Mouse (Mus musculus) heart, embryonic 11.5 days (tissue): ENCODE measurements around the gene Clstn1. TPM values are rescaled to one million over a fixed set of nuclear protein-coding genes. Genes with fewer than 3 reads are reported as not detected.

ENCODE experiments used
- ATAC-seq: fragments of 200-750 bp; cut with Nextera tagmentation; replicated peaks from 2 replicates; pipeline ENCODE4 v1.8.0; 2017; ENCODE audit warnings: moderate library complexity; ENCODE audit not compliant: insufficient number of reproducible peaks, low FRiP score, low TSS enrichment
- H3K27ac ChIP-seq: fragments of 300-500 bp; sonication (generic); 2 replicates; pipeline ENCODE4 v1.5.1; 2014; ENCODE audit warnings: mild to moderate bottlenecking, low read depth, low read length
- H3K27me3 ChIP-seq: fragments of 300-500 bp; sonication (generic); 2 replicates; pipeline ENCODE4 v1.6.1; 2014; ENCODE audit warnings: mild to moderate bottlenecking, low read length, mixed read lengths; ENCODE audit not compliant: control insufficient read depth, insufficient read depth
- H3K36me3 ChIP-seq: fragments of 300-500 bp; sonication (generic); 2 replicates; pipeline ENCODE4 v1.6.1; 2014; ENCODE audit warnings: mild to moderate bottlenecking, low read length, moderate library complexity, mixed read lengths; ENCODE audit not compliant: control insufficient read depth, insufficient read depth
- H3K4me1 ChIP-seq: fragments of 300-500 bp; sonication (generic); 2 replicates; pipeline ENCODE4 v1.6.1; 2014; ENCODE audit warnings: low read length; ENCODE audit not compliant: control insufficient read depth, insufficient read depth
- H3K4me2 ChIP-seq: fragments of 300-500 bp; sonication (generic); 2 replicates; pipeline ENCODE4 v1.6.1; 2014; ENCODE audit warnings: mild to moderate bottlenecking, moderate library complexity
- H3K4me3 ChIP-seq: fragments of 300-500 bp; sonication (generic); 2 replicates; pipeline ENCODE4 v1.5.1; 2014; ENCODE audit warnings: low read depth, low read length
- H3K9ac ChIP-seq: fragments of 300-500 bp; sonication (generic); 2 replicates; pipeline ENCODE4 v1.6.1; 2014; ENCODE audit warnings: mild to moderate bottlenecking, low read depth, low read length, moderate library complexity
- H3K9me3 ChIP-seq: fragments of 300-500 bp; sonication (generic); replicated peaks from 2 replicates; pipeline ENCODE4 v1.6.1; 2016; ENCODE audit warnings: low read length; ENCODE audit not compliant: control insufficient read depth
- WGBS: fragments of 180-500 bp; shearing (Covaris S2); extraction: QIAGEN DNeasy Blood & Tissue Kit; methylation state at CpG from one replicate; pipeline ENCODE4 v1.1.7; 2014; ENCODE audit not compliant: insufficient replicate concordance; 5-methylcytosine and 5-hydroxymethylcytosine counted together
- polyA plus RNA-seq: library from polyadenylated mRNA; unstranded; fragments of >200 nt; fragmentation: Nextera tagmentation; extraction: Ambion mirVana; gene quantifications from 2 replicates; pipeline ENCODE4 v1.2.1, GENCODE M21; 2014

Gene Clstn1
- polyA plus RNA-seq, 1 experiment from 2014 or later = 12.3 TPM

DNA sequence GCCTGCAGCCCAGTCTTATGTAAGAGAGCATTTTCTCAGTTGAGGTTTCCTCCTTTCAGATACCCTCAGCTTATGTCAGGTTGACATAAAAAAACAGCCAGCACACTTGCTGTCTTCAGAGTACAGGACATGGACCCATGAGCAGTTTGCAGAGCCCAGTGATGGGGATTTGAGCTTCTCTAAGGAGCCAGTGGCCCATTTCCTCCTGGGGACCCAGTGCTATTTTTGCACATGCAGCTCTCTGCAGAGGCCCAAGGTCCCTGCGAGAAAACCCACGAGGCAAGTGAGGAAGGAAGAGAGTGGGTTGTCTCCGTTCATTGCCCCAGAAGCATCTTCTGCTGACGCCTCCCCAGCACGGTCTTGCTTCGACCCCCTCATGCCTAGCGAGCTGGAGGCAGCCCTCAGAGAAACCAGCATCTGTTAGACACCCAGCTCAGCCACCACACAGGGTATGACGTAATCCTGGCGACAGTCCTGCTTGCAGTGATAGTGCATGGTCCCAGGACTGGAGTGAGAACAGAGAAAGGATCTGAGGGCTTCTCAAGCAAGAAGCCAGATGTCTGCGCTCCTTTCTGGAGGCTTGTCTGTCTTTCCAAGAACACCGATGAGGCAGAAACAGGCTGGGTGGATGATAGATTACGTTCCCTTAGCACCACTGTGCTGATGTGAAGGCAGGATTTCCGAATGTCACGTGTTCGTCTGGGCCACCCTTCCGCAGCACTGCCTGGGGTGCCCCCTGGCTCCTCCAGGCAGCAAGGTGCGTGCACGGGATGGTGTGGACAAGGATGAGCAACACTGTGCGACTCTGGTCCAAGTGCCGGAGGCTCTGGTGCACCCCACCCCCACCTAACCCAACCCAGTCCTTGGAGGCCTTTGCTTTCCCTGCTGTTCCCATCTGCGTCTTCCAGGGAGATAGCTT, 24.0 kb upstream of the Clstn1 start:
- H3K27me3 ChIP-seq = no peaks in the 10 kb centered on the region
- peaks cover 54% of the 10 kb centered on the region for H3K4me1 ChIP-seq
- no peak overlapping the region for H3K4me3 ChIP-seq
- peak; percentile 27; the same call in 1 of the 2 replicates for ATAC-seq
- 49% methylated on average over 21 of the region's 21 CpGs for WGBS
- H3K4me2 ChIP-seq = peak overlapping the region; percentile 41
- no peaks in the 10 kb centered on the region for H3K9me3 ChIP-seq
- no peak overlapping the region for H3K9ac ChIP-seq
- no peaks in the 10 kb centered on the region for H3K36me3 ChIP-seq
- H3K27ac ChIP-seq = peak overlapping the region; percentile 36

DNA sequence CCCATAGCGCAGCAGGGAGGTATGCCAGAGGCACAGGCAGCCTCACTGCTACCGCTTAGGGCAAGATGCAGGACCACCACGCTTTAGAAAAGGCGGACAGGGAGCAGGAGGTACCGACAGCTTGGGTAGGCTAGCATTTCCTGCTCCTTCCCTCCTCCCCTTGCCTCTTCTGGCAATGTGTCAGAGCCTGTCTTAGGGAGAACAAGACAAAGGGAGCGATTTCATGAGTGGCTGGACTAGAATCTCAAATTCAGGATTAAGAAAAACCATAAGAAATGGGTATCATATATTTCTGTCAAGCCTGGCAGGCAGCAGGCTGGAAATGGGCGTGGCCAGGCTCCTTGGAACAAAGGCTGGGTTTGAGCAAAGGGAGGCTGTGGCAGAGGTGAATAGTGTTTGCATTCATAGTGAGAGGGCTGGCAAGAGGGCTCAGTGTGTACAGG, 23.3 kb upstream of the Clstn1 start:
- 38% methylated on average over 7 of the region's 7 CpGs for WGBS
- no peaks in the 10 kb centered on the region for H3K27me3 ChIP-seq
- no peaks in the 10 kb centered on the region for H3K36me3 ChIP-seq
- peak overlapping the region; percentile 41 for H3K4me2 ChIP-seq
- ATAC-seq = no peak
- no peak overlapping the region for H3K4me3 ChIP-seq
- H3K27ac ChIP-seq = peak overlapping the region; percentile 36
- H3K9me3 ChIP-seq = no peaks in the 10 kb centered on the region
- H3K4me1 ChIP-seq = peaks cover 55% of the 10 kb centered on the region
- H3K9ac ChIP-seq = no peak overlapping the region

DNA sequence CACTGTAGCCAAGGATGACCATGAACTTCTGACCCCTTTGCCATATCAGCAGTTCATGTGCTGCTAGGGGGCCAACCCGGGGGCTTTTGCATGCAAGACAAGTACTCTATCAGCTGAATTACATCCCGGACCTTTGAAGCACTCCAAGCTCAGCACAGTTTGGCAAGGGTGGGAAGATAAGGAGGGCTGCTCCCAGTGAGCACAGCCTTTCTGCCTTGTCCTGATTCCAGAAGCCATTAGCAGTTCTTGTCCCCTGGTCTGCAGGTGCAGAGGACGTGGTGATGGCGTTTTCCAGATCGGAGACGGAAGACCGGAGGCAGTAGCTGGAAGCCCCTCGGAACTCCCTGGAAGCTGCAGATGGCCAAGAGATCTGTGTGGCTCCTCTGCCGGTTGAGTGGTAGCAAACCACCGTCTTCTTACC, 22.3 kb upstream of the Clstn1 start:
- no peak overlapping the region for H3K4me3 ChIP-seq
- H3K9ac ChIP-seq = 0 out of 2 replicates have a peak overlapping the region, but pooled peaks have one; percentile 22
- peaks cover 51% of the 10 kb centered on the region for H3K4me1 ChIP-seq
- no peaks in the 10 kb centered on the region for H3K36me3 ChIP-seq
- no peak for ATAC-seq
- H3K4me2 ChIP-seq = peak overlapping the region; percentile 55
- H3K27me3 ChIP-seq = no peaks in the 10 kb centered on the region
- WGBS = 42% methylated on average over 10 of the region's 10 CpGs
- no peaks in the 10 kb centered on the region for H3K9me3 ChIP-seq
- H3K27ac ChIP-seq = peak overlapping the region; percentile 68

DNA sequence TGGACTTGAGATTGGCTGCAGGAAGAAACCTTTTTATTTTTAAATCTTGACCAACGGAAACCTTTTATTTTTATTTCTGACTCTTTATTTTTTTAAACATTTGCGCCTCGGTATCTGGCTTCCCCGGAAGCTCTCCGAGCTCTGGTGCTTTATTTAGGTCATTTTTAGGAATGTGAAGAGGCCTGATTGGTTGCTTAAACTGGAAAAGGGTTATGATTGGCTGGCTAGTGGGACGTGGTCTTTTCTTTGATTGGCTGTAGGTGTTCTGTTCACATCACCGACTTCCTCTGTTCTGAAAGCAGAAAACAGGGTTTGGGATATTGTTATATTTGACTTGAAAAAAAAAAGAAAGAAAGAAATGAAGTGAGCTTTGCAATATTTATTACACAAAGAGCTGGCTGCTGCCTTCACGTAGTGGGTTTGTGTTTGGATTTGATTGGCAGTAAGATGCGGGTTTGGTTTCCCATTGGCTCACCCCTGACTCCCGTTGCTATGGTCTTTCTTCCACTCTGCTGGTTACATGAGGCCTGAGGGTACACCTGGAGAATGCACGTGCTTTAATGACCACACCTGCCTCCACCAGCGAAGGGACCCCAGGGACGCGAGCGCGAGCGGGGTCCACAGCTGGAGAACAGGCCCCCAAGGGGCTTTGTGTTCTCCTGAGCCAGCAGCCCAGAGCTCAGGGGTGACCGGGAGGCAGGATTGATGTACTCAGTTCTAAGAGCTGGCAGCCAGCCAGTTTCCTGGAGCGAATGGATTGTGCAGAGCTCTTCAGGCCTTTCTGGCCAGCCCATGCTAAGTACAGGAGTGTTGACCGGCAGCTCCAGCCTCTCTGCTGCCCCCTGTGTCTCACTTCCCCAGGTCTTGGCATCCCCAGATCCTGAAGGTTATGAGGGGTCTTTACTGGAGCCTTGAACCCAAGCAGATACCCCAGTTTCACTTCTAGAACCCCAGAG, 21.5 kb upstream of the Clstn1 start:
- no peak overlapping the region for H3K4me3 ChIP-seq
- H3K9me3 ChIP-seq = no peaks in the 10 kb centered on the region
- H3K4me2 ChIP-seq = peak overlapping the region; percentile 55
- 55% methylated on average over 20 of the region's 20 CpGs for WGBS
- no peaks in the 10 kb centered on the region for H3K27me3 ChIP-seq
- H3K36me3 ChIP-seq = no peaks in the 10 kb centered on the region
- peaks cover 51% of the 10 kb centered on the region for H3K4me1 ChIP-seq
- peak overlapping the region; percentile 68 for H3K27ac ChIP-seq
- ATAC-seq = peak; percentile 32; the same call in 1 of the 2 replicates
- no peak overlapping the region for H3K9ac ChIP-seq

DNA sequence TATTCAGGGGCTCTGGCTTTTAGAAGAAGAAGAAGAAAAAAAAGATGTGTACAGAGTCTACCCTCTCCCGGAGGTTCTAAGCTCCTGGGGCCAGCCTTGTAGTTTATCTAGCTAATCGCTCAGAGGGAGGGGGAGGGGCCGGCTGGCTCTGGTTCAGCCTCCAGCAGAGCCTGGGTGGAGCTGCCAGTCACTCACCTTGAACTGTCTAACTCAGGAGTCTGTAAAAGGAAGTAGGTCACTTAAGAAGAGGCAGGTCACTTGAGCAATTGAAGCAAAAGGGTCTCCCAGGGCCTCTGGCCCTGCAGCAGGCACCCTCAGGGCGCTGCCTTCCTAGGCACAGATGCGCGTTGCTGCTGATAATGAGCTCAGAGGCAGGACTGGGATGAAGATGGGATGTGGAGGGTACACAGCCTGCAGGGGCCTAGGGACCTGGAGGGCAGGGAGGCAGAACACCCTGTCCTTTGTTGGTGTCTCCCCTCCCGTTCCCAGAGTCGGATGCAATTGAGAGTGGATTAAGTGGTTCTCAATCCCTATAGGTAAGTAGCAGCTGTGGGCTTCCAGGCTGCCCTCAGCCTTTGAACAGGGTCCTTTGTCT, 18.7 kb upstream of the Clstn1 start:
- no peak for ATAC-seq
- no peaks in the 10 kb centered on the region for H3K36me3 ChIP-seq
- H3K4me2 ChIP-seq = no peak overlapping the region
- no peaks in the 10 kb centered on the region for H3K9me3 ChIP-seq
- H3K4me3 ChIP-seq = no peak overlapping the region
- H3K27me3 ChIP-seq = no peaks in the 10 kb centered on the region
- 14% methylated on average over 8 of the region's 8 CpGs for WGBS
- peaks cover 37% of the 10 kb centered on the region for H3K4me1 ChIP-seq
- H3K9ac ChIP-seq = no peak overlapping the region
- no peak overlapping the region for H3K27ac ChIP-seq

DNA sequence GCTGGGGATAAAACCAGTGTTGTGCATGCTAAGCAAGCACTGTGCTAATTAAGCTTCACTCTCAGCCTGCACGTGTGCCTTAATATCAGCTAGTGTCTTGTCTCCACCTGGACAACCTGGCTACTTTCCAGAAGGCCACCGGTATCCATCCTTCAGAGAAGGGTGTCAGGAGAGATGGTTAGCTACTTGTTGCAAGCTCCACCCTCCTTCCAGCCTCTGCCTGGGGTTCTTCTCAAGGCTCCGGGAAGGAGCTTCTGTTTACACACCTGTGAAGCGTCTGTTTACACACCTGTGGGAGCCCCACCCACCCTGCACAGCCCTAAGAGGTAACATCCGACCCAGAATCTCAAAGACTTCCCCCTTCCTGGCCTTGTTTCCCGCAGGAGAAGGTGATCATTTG, 17.6 kb upstream of the Clstn1 start:
- 54% methylated on average over 6 of the region's 6 CpGs for WGBS
- no peak for ATAC-seq
- Histone ChIP-seq H3K9ac (no peak overlapping the region), H3K36me3 (no peaks in the 10 kb centered on the region), H3K4me1 (peaks cover 27% of the 10 kb centered on the region), H3K4me3 (no peak overlapping the region), H3K27ac (no peak overlapping the region), H3K27me3 (peaks cover 8% of the 10 kb centered on the region; the same call in 1 of the 2 replicates), H3K4me2 (no peak overlapping the region), H3K9me3 (no peaks in the 10 kb centered on the region)

DNA sequence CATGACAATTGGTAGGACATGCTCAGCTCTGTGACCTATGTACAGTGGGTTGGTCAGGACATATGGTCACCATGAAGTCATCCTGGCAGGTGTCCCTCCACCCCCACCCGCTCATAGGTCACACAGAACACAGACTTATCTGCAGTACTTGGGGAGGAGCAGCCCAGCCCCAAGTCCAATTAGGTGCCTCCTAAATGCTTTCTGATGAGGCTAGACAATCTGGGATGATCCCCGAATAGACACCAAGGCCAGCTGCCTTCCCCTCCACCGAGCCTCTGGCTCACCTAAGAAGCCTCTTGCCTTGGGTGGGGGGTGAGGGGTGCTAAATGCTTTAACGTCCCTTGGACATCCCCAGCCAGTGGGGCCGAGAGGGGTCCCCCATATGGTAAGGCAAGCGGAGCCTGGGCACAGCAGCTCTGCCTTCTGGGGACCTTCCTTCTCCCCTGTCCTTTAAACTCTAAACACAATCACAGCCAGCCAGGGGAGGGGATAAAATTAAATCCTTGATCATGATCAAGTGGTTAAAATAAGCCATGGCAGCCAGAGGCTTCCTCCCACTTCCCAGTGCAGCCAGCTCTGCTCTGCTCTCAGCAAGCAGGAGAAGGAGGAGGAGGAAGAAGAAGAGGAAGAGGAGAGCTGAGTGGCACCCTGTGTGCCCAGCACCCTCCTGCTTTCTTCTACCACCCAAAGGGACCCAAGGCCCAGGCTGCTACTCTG, 16.3 kb upstream of the Clstn1 start:
- H3K4me3 ChIP-seq = no peak overlapping the region
- 75% methylated on average over 6 of the region's 6 CpGs for WGBS
- H3K27ac ChIP-seq = no peak overlapping the region
- no peaks in the 10 kb centered on the region for H3K36me3 ChIP-seq
- no peak overlapping the region for H3K4me2 ChIP-seq
- peaks cover 8% of the 10 kb centered on the region; the same call in 1 of the 2 replicates for H3K27me3 ChIP-seq
- no peak overlapping the region for H3K9ac ChIP-seq
- ATAC-seq = no peak
- H3K4me1 ChIP-seq = peaks cover 14% of the 10 kb centered on the region
- no peaks in the 10 kb centered on the region for H3K9me3 ChIP-seq
